Mouse (Mus musculus) liver, embryonic 14 days (tissue): ENCODE data around the gene Helz2. TPM values are rescaled to one million over a fixed set of nuclear protein-coding genes. Genes with fewer than 3 reads are reported as not detected.

Source experiments
- polyA plus RNA-seq: library from polyadenylated mRNA; depleted of rRNA; stranded (reverse); fragments of >200 nt; gene quantifications from 2 replicates; pipeline ENCODE4 v1.2.3, GENCODE M21; 2012; rRNA removed

Gene Helz2
- polyA plus RNA-seq = 4.0 and 5.8 TPM in 2 replicates

GRCm38 (mm10) chr2:181241602-181242313 lies at the start of gene Helz2:
Gene Helz2, minus strand, starts transcription at chr2:181242027.

GRCm38 (mm10) chr2:181287958-181288350 lies 46.1 kb upstream of the Helz2 start, which contains the start of gene Gmeb2:
Gene Gmeb2, minus strand, starts transcription at chr2:181288035.

GRCm38 (mm10) chr2:181219538-181220216 lies 22.1 kb downstream of the Helz2 start, which contains the start of gene Fndc11:
Gene Fndc11, plus strand, starts transcription at chr2:181220013.

GRCm38 (mm10) chr2:181213021-181213445 lies 28.8 kb downstream of the Helz2 start, which contains the start of gene Srms:
Gene Srms, minus strand, starts transcription at chr2:181213185.

GRCm38 (mm10) chr2:181202422-181202821 lies 39.4 kb downstream of the Helz2 start, which contains the start of gene Ptk6:
Gene Ptk6, minus strand, starts transcription at chr2:181202789.

GRCm38 (mm10) chr2:181187121-181188000 lies 54.5 kb downstream of the Helz2 start, which contains the start of gene Ppdpf:
Gene Ppdpf, plus strand, starts transcription at chr2:181187247.

Other genes starting within 250 kb of the Helz2 start
- 0.53 and 0.70 TPM in 2 replicates for gene Chrna4, start 198.5 kb downstream of the Helz2 start, polyA plus RNA-seq
- 0.06 and 0.07 TPM in 2 replicates for gene Kcnq2, start 106.7 kb downstream of the Helz2 start, polyA plus RNA-seq
- gene Eef1a2, start 85.0 kb downstream of the Helz2 start, polyA plus RNA-seq = not detected in 2 replicates
- 38.4 and 42.6 TPM in 2 replicates for gene Ppdpf, start 54.8 kb downstream of the Helz2 start, polyA plus RNA-seq
- gene Ptk6, start 39.2 kb downstream of the Helz2 start, polyA plus RNA-seq = 0.03 and 0.05 TPM in 2 replicates
- 0.17 and 0.19 TPM in 2 replicates for gene Srms, start 28.8 kb downstream of the Helz2 start, polyA plus RNA-seq
- 0.16 TPM in 2 replicates for gene Fndc11, start 22.0 kb downstream of the Helz2 start, polyA plus RNA-seq
- gene Gmeb2, start 46.0 kb upstream of the Helz2 start, polyA plus RNA-seq = 11.5 and 13.2 TPM in 2 replicates
- gene Stmn3, start 72.5 kb upstream of the Helz2 start, polyA plus RNA-seq = 0.06 and 0.10 TPM in 2 replicates
- gene Rtel1, start 77.7 kb upstream of the Helz2 start, polyA plus RNA-seq = 37.4 and 42.3 TPM in 2 replicates
- gene Zgpat, start 122.9 kb upstream of the Helz2 start, polyA plus RNA-seq = 8.3 and 9.0 TPM in 2 replicates
- gene Arfrp1, start 123.4 kb upstream of the Helz2 start, polyA plus RNA-seq = 22.0 and 23.4 TPM in 2 replicates
- 9.8 and 9.9 TPM in 2 replicates for gene Lime1, start 138.1 kb upstream of the Helz2 start, polyA plus RNA-seq
- gene Zbtb46, start 217.4 kb upstream of the Helz2 start, polyA plus RNA-seq = 5.1 and 5.7 TPM in 2 replicates